Mouse (Mus musculus) lung, postnatal 0 days (tissue): ENCODE data around the gene Senp1. TPM values are rescaled to one million over a fixed set of nuclear protein-coding genes. Genes with fewer than 3 reads are reported as not detected.
A peak's percentile ranks its signal among the peaks of the same experiment; 100 is the strongest.

Source experiments
- ATAC-seq: fragments of 200-750 bp; cut with Nextera tagmentation; 2 replicates; pipeline ENCODE4 v1.8.0; 2017; ENCODE audit warnings: moderate library complexity
- DNase-seq: peaks from one replicate; pipeline ENCODE4 v3.0.0-alpha.2; 2016; ENCODE audit warnings: low spot score
- H3K27ac ChIP-seq: fragments of 300-500 bp; sonication (generic); 2 replicates; pipeline ENCODE4 v1.5.1; 2014; ENCODE audit warnings: antibody characterized with exemption, mild to moderate bottlenecking, low read length, mixed read lengths
- H3K27me3 ChIP-seq: fragments of 300-500 bp; sonication (generic); replicated peaks from 2 replicates; pipeline ENCODE4 v1.6.1; 2014; ENCODE audit warnings: low read length, mixed read lengths; ENCODE audit not compliant: insufficient read depth
- H3K36me3 ChIP-seq: fragments of 300-500 bp; sonication (generic); 2 replicates; pipeline ENCODE4 v1.6.1; 2014; ENCODE audit warnings: low read length, mixed read lengths; ENCODE audit not compliant: insufficient read depth
- H3K4me1 ChIP-seq: fragments of 300-500 bp; sonication (generic); 2 replicates; pipeline ENCODE4 v1.6.1; 2014; ENCODE audit warnings: antibody characterized with exemption, low read depth, low read length, mixed read lengths; ENCODE audit not compliant: insufficient read depth
- H3K4me2 ChIP-seq: fragments of 300-500 bp; sonication (generic); replicated peaks from 2 replicates; pipeline ENCODE4 v1.6.1; 2014; ENCODE audit warnings: low read depth, mild to moderate bottlenecking, low read length, moderate library complexity, mixed read lengths
- H3K4me3 ChIP-seq: fragments of 300-500 bp; sonication (generic); 2 replicates; pipeline ENCODE4 v1.5.1; 2014; ENCODE audit warnings: low read depth, low read length
- H3K9ac ChIP-seq: fragments of 300-500 bp; sonication (generic); replicated peaks from 2 replicates; pipeline ENCODE4 v1.6.1; 2014; ENCODE audit warnings: low read depth, mild to moderate bottlenecking
- H3K9me3 ChIP-seq: fragments of 300-500 bp; sonication (generic); 2 replicates; pipeline ENCODE4 v1.6.1; 2016; ENCODE audit warnings: low read length, mixed read lengths
- CTCF ChIP-seq: IDR thresholded peaks from 2 replicates; pipeline ENCODE4 v1.5.1; 2016; ENCODE audit warnings: antibody characterized with exemption, mild to moderate bottlenecking
- EP300 ChIP-seq: IDR thresholded peaks from 2 replicates; pipeline ENCODE4 v1.6.1; 2016; ENCODE audit warnings: antibody characterized with exemption, mild to moderate bottlenecking, control low read depth
- WGBS: fragments of 180-500 bp; shearing (Covaris S2); extraction: QIAGEN DNeasy Blood & Tissue Kit; methylation state at CpG from one replicate; pipeline ENCODE4 v1.1.7; 2014; 5-methylcytosine and 5-hydroxymethylcytosine counted together
- polyA plus RNA-seq: library from polyadenylated mRNA; unstranded; fragments of >200 nt; fragmentation: Nextera tagmentation; extraction: Ambion mirVana; gene quantifications from 2 replicates; pipeline ENCODE4 v1.2.1, GENCODE M21; 2015

Gene Senp1
- polyA plus RNA-seq, 1 experiment from 2014 or later, result 9.2 TPM

DNA sequence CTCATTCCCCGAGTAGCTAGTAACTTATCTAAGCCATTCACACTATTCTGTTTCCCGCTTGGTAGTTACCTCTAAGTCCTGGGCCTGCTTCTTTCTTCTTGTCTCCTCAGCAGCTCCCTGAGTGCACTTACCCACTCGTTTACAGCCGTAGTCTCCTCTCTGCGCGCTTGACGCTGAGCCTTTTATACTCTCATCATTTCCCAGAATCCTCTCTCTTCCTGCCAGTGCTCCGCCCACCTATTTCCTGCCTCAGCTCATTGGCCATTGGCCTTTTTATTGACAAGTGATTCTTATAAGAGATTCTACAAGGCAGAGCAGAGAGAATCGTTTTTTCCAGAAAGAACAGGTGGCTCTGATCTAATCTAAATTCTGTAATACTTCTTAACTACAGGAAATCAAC is 5.0 kb upstream of the Senp1 start:
- H3K4me2 ChIP-seq, result no peak overlapping the region
- TF ChIP-seq CTCF (no peak), EP300 (no peak)
- DNase-seq (no peak), ATAC-seq (no peak)
- H3K27ac ChIP-seq, result no peak overlapping the region
- no peaks in the 10 kb centered on the region for H3K9me3 ChIP-seq
- H3K4me3 ChIP-seq, result no peak overlapping the region
- no peak overlapping the region for H3K9ac ChIP-seq
- no peaks in the 10 kb centered on the region; the same call in 1 of the 2 replicates for H3K4me1 ChIP-seq
- 85% methylated on average over 9 of the region's 9 CpGs for whole genome bisulfite sequencing
- no peaks in the 10 kb centered on the region for H3K27me3 ChIP-seq
- H3K36me3 ChIP-seq, result no peaks in the 10 kb centered on the region

DNA sequence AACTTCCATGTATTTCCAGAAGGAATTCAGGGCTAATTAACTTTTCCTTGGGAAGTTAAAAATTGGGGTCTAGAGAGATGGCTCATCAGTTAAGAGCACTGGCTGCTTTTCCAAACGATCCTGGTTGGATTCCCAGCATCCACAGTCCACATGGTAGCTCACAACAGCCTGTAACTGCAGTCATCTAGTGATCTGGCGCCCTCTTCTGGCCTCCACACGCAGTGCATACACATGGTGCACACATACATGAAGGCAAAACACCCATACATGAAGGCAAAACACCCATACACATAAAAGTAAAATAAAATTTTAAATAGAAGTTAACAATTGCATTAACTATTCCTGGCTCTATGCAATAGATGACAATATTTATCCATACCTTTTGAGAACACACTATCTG is 3.4 kb upstream of the Senp1 start:
- Histone ChIP-seq H3K27me3 (no peaks in the 10 kb centered on the region), H3K9me3 (no peaks in the 10 kb centered on the region), H3K4me3 (no peak overlapping the region), H3K4me2 (no peak overlapping the region), H3K4me1 (peaks cover 6% of the 10 kb centered on the region; the same call in 1 of the 2 replicates), H3K9ac (no peak overlapping the region), H3K27ac (no peak overlapping the region), H3K36me3 (no peaks in the 10 kb centered on the region)
- no peak for DNase-seq
- WGBS, result 55% methylated on average over 3 of the region's 3 CpGs
- TF ChIP-seq CTCF (peak; percentile 29), EP300 (no peak)
- ATAC-seq, result no peak

DNA sequence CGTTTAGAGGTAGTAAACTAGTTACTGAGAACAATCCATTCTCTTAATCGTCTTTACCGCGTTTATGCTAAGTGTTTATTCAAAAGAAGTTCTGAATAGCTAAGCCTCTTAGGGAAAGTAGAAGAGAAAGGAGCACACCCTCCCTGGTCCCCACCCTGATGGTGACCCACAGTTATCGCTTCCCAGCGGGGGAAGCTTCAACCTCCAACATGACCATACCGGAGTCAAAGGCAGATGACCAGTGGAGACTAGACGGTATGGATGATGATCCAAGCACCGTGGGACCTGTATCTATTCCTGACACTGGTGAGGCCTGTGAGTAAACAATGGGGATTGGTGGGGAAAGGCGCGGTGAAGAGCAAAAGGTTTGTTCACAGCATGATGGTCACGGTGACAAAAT is 1.4 kb upstream of the Senp1 start:
- Histone ChIP-seq H3K36me3 (no peaks in the 10 kb centered on the region), H3K4me3 (no peak overlapping the region), H3K27me3 (no peaks in the 10 kb centered on the region), H3K9ac (no peak overlapping the region), H3K4me1 (peaks cover 8% of the 10 kb centered on the region; the same call in 1 of the 2 replicates), H3K27ac (no peak overlapping the region), H3K9me3 (no peaks in the 10 kb centered on the region), H3K4me2 (no peak overlapping the region)
- TF ChIP-seq EP300 (no peak), CTCF (no peak)
- DNase-seq (no peak), ATAC-seq (no peak)
- 92% methylated on average over 12 of the region's 12 CpGs for WGBS

DNA sequence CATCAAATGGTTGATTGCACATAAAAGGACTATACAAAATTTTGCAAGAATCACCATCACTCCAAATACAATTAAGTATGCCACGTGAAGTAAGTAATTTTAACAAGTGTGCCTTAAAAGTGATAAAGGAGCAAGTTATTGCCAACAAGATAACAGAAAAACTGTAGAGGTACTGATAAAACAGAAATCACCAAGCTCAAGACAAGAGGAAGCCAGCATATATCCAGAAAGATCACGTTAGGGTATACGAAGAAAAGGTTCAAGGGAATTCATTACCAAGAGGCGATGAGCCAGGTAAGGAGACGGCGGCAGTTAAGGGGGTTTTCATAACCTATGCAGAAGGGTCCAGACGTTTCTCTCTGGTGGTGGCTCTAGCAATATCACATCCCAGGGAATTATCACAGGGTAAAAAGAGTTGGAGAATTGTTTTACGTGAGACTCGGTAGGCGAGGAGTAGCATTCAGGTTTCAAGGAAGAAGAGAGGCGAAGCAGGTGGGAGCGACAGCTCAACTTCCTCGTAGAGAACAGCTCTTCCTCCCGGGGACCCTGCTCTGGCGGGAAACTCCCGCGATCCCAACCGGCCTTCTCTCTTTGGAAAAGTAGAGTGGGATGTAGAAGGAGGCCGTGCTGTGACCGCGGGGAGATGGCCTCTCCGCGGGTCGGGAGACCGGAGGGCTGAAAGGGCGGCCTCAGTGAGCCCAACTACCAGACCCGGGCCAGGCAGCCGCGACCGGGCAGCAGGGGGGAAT is 998 bp downstream of the Senp1 start, which contains the start of gene Pfkm:
Pfkm (plus strand) TSS at position 218 of the 749 bp plus-strand sequence.
- Histone ChIP-seq H3K4me3 (peak within 1 kb of the TSS; percentile 94), H3K4me2 (peak within 1 kb of the TSS; percentile 85), H3K9ac (peak within 1 kb of the TSS; percentile 84), H3K27ac (peak within 1 kb of the TSS; percentile 95), H3K36me3 (no peaks in the 10 kb centered on the region), H3K27me3 (no peaks in the 10 kb centered on the region), H3K4me1 (peaks cover 8% of the 10 kb centered on the region; the same call in 1 of the 2 replicates), H3K9me3 (no peaks in the 10 kb centered on the region)
- DNase-seq, result no peak
- under 1% methylated on average over 27 of the region's 30 CpGs for WGBS
- ATAC-seq, result no peak
- TF ChIP-seq EP300 (no peak), CTCF (no peak)

DNA sequence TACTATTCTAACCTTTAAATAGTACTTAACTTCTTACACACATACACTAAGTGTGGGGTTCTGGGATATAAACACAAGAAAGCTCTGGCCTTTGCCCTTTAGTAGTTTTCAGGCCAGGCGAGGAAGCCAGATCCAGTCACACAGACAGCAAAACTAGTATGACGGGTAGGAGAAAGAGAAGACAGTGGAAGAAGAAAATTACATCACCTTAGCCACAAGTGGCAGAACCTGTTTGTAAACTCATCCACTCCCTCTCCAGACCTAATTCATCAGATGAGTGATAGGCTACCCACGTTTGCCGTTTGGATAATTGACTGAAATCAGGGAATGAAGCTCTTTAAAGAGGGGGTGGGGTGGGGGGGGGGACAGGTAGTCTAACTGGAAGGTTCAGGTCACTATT is 1.7 kb downstream of the Senp1 start:
- TF ChIP-seq CTCF (no peak), EP300 (no peak)
- no peak for DNase-seq
- ATAC-seq, result no peak
- no peak overlapping the region for H3K4me3 ChIP-seq
- H3K4me1 ChIP-seq, result peaks cover 8% of the 10 kb centered on the region; the same call in 1 of the 2 replicates
- no peaks in the 10 kb centered on the region for H3K9me3 ChIP-seq
- H3K27ac ChIP-seq, result no peak overlapping the region
- no peak overlapping the region for H3K9ac ChIP-seq
- H3K36me3 ChIP-seq, result no peaks in the 10 kb centered on the region
- 8% methylated on average over 4 of the region's 4 CpGs for WGBS
- no peaks in the 10 kb centered on the region for H3K27me3 ChIP-seq
- peak overlapping the region; percentile 85 for H3K4me2 ChIP-seq

DNA sequence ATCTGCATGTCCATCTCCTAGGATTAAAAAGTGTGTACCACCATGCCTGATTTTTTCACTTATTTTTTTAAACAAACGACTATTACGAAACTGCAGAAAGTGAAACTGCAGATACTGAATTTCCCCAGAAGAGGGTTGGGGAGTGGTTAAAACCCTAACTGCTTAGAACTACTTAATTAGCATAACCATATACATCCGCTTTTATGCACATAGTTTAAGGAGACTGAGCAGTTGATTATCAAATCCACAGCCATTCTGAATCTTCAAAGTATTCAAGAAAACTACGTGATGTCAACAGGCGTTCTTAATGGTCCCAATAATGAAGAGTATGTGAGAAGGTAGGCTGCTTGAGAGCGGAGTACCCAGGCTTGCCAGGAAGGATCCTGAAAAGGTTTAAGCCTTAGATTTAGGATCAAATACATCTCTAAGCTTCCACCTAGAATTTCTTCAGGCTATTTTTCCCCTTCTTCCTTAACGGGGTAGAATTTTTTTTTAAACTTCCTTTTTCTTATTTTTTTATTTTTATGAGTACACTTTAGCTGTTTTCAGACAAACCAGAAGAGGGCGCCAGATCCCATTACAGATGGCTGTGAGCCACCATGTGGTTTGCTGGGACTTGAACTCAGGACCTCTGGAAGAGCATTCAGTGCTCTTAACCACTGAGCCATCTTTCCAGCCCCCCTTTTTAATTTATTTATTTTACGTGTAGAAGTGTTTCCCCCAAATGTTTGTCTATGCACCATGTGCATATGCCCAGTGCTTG is 3.9 kb downstream of the Senp1 start:
- TF ChIP-seq EP300 (no peak), CTCF (peak; percentile 68)
- WGBS, result 69% methylated on average over 9 of the region's 9 CpGs
- Histone ChIP-seq H3K9ac (no peak overlapping the region), H3K36me3 (peaks cover 5% of the 10 kb centered on the region; the same call in 1 of the 2 replicates), H3K4me2 (no peak overlapping the region), H3K27me3 (no peaks in the 10 kb centered on the region), H3K27ac (no peak overlapping the region), H3K4me3 (no peak overlapping the region), H3K4me1 (peaks cover 8% of the 10 kb centered on the region; the same call in 1 of the 2 replicates), H3K9me3 (no peaks in the 10 kb centered on the region)
- ATAC-seq, result no peak
- DNase-seq, result peak; percentile 65
